Mouse (Mus musculus) spleen, adult 2 months (tissue): ENCODE measurements at regions not wholly inside any gene's neighbourhood (a gene's known extent, or its start where the extent isn't known, plus 50 kb on each side); places are given as distances from the start of the nearest gene placed in this dataset.

Source experiments
- CTCF ChIP-seq: fragments of 200-500 bp; IDR thresholded peaks from 2 replicates; pipeline ENCODE4 v1.5.1; 2011; ENCODE audit warnings: mild to moderate bottlenecking, inconsistent platforms; ENCODE audit not compliant: insufficient read depth, insufficient read length, insufficient replicate concordance; ENCODE audit errors: extremely low read depth
- POLR2A ChIP-seq: fragments of 200-500 bp; IDR thresholded peaks from 2 replicates; pipeline ENCODE4 v1.6.1; 2011; ENCODE audit warnings: low read depth, low read length, inconsistent platforms

GRCm38 (mm10) chr10:21492254-21492894 lies 100.6 kb upstream of the 1700020N01Rik start:
- TF ChIP-seq POLR2A (no peak), CTCF (no peak)
